Mouse (Mus musculus): ENCODE data around the gene Krr1. TPM values are rescaled to one million over a fixed set of nuclear protein-coding genes. Genes with fewer than 3 reads are reported as not detected.
"Not testable (repeated sequence)": the region's sequence is repeated elsewhere in the genome, so short reads cannot be mapped to it uniquely, and the experiment has no call there.

Gene Krr1
- total RNA-seq, 2 experiments from 2014 or later, result 22.1 to 24.9 TPM

GRCm38 (mm10) chr10:111977584-111977983 is 5.1 kb downstream of the Krr1 start:
- no peak for DNase-seq

DNA sequence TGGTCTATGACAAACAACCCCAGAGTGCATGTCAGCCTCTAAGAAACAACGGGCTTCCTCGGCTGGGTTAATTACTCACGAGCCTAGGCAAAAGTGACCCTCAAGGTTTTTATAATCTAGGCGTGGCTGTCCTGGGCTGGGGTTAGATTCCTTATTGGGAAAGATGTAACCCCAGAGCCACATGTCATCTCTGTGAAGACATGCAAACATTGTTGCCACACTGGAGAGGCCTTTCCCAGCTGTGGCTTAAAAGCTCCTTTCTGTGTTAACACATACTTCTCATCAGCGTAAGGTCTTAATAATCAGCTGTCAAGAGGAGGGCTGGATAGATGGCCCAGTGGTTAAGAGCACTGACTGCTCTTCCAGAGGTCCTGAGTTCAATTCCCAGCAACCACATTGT is 10.6 kb downstream of the Krr1 start:
- DNase-seq, result no peak

DNA sequence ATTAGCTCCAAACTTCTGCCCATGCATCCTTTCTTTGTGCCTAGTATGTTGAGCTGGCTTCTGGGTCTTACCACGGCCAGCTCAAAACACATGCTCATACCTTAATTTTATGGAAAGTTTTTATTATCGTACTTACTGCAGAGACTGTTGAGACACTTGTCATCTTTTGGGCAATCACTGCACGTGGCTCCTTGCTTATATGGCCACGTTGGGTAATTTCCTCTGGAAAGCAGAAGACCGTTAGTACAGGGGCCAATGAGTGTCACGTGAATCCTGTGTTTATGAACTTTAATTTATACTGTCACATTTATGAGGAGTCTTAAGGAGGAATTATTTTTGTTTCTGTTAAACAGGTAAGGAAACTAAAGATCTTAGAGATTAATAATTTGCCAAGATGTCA is 14.0 kb downstream of the Krr1 start:
- DNase-seq, result no peak

GRCm38 (mm10) chr10:111995803-111996548 is 23.5 kb downstream of the Krr1 start:
- DNase-seq, result no peak

GRCm38 (mm10) chr10:111996549-111996904 is 24.1 kb downstream of the Krr1 start:
- no peak for DNase-seq

DNA sequence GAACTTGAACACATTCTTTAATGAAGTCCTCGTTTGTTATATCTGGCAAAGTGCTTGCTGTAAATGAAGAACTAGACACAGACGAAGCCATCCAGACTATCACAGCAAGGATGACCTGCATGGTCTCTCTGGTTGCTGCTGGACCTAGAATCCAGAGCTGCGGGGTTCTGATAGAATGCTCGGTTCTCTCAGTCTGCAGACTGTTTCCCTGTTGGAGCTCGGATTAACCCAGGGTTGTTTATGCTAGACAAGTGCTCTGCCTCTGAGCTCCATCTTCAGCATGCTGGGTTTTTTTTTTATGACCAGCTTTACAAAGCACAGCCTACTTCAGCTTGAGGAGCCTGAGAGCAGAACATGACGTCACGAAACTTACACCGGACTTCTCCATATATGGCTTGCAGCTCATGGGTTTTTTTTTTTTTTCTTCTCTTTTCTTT is 24.5 kb downstream of the Krr1 start:
- DNase-seq, result no peak

GRCm38 (mm10) chr10:111997671-111998070 is 25.2 kb downstream of the Krr1 start:
- DNase-seq, result no peak

- DNase-seq, result no peak
Observed at GRCm38 (mm10) chr10:111999765-112000164, 27.3 kb downstream of the Krr1 start.

DNA sequence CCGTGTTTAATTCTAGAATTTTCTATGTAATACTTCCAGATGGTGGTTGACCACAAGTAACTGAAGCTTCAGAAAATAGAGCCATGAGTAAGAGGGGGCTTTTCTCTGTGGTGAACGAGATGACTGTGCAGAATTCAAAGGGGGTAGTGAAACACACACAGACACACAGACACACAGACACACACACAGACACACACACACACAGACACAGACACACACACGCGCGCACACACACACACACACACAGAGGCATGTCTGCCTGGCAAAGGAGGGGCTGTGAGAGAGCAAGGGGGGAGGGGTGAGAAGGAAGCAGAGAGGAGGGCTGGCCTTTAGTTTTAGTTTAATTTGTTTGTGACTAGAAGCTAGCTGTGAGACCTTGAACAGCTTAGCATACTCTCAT is 28.1 kb downstream of the Krr1 start:
- DNase-seq, result no peak

GRCm38 (mm10) chr10:112001350-112001749 is 28.9 kb downstream of the Krr1 start:
- no peak for DNase-seq

DNA sequence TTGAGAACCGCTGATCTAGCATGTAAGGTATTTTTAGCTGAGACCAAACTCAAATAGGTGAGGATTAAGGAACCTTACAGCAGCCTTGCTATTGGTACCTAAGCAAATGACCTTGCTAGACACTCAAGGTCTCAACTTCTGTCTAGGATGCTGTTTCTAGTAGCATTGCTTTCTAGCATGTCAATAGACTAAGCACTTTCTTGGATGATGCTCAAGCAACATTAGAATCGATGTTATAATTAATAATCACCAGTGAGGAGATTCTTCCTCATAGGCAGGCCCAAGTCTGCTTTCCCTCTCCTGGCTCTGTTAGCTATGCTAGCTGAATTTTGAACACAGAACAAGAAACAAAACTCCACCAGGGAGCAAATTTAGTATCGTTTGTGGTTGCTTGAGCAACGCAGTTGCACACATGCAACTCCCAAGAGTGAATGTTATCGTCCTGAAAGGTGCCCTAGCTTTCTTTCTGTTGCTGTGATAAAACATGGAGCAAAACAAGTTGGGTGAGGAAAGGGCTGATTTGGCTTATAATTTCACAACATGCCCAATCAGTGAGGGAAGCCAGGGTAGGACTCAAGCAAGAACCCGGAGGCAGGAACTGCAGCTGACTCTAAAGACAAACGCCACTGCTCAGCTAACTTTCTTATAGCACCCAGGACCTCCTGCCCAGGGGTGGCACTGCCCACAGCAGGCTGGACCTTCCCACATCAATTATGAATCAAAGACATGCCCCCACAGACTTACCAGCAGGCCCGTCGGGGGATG is 29.5 kb downstream of the Krr1 start:
- DNase-seq, result no peak

DNA sequence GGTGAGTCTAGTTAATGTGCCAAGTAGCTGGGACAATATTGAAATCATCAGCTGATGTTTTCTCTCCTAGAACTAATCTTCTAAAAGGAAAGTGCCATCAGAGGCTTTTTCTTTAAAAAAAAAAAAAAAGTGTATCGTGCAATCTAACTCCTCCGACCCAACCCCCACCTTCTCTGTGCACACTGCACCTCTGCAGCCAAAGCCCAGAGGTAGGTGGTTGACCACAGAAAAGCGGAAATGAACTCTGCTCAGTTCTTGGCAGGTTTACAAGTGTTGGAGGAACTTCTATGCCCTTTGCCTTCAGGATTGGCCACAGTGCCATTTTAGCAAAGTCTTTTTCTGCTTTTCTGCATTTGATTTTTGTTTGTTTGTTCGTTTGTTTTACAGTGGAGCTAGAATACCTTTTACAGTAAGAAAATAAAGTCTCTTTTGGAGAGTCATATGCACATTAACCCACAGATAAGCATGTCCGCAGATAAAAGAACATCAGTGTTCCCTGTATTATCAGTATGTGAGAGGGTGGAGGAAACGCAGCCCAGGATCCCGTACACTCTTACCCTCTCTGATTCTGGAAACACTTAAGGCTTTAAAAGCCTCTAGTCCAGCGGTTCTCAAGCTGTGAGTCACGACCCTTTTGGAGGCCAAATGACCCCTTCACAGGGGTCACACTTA is 30.2 kb downstream of the Krr1 start, which contains the start of gene Glipr1:
Glipr1 (minus strand) TSS at position 88 of the 672 bp plus-strand sequence.
- DNase-seq, result no peak

GRCm38 (mm10) chr10:112009511-112009910 is 37.0 kb downstream of the Krr1 start:
- not testable (repeated sequence) for DNase-seq

DNA sequence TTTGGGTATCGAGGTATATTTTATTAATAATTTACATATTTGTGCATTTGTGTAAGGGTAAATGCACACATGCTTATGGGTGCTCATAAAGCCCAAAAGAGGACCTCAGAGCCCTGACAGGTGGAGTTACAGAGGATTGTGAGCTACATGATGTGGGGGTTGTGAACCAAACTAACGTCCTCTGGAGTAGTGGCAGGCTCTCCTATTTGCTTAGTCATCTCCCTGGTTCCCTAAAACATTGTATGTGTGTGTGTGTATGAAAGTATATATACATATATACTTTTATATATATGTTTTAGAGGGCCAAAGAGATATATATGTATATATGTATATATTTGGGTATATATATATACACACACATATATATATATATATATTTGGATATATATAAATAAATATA is 51.1 kb downstream of the Krr1 start:
- no peak for DNase-seq

DNA sequence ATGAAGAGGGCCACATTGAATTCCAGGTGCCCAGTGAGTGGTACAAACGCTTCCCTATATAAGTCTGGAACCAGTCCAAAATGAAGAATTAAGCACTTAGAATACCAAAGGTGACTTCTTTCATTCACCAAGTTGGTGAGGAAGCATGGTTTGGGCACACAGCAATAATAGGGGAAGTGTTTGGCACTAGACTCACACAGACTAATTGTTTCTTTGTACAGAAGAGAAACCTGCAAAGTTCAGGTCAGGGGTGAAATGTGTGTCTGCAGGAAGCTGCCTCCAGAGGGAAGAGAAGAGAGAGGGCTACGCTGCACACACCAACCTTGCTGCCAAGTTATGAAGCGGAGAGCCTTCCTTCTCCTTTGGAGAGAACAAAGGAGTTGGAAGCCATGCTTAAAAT is 56.2 kb downstream of the Krr1 start:
- not testable (repeated sequence) for DNase-seq

Other genes with a start within 250 kb of the Krr1 start
- not detected for gene Glipr1, start 30.0 kb downstream of the Krr1 start, total RNA-seq (2021)
- gene Glipr1l1, start 87.5 kb downstream of the Krr1 start, total RNA-seq (2021), result not detected
- gene Glipr1l2, start 110.7 kb downstream of the Krr1 start, total RNA-seq (2021), result not detected
- gene Glipr1l3, start 187.7 kb downstream of the Krr1 start, total RNA-seq (2021), result not detected
- gene Caps2, start 191.0 kb downstream of the Krr1 start, total RNA-seq (2021), result not detected

All from gastrocnemius, postnatal 25 days (tissue).